Mouse (Mus musculus): ENCODE measurements around the gene Nebl. TPM values are rescaled to one million over a fixed set of nuclear protein-coding genes. Genes with fewer than 3 reads are reported as not detected.

The Nebl gene
- total RNA-seq, 2 experiments from 2014 or later, result 5.5 to 8.2 TPM

DNA sequence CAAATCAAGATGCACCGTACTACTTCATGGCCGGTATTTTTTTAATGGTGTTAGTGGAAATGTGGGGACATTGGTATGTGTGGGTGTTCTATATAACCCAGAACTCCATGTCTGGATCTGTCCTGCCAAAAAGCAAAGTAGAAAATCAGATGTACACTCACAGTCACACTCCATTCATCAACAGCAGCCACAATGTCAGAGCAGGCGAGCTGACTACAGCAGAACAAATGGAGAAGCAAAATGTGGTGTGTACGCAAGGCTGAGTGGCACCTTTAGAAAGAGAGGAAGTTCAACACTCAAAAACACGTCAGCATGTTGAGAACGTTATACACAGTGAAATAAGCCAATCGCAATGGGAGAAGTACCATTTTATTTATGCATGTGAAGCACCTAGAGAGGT, 88.5 kb downstream of the Nebl start:
- no peak for DNase-seq (ENCODE audit: low spot score in 2 of 2)

DNA sequence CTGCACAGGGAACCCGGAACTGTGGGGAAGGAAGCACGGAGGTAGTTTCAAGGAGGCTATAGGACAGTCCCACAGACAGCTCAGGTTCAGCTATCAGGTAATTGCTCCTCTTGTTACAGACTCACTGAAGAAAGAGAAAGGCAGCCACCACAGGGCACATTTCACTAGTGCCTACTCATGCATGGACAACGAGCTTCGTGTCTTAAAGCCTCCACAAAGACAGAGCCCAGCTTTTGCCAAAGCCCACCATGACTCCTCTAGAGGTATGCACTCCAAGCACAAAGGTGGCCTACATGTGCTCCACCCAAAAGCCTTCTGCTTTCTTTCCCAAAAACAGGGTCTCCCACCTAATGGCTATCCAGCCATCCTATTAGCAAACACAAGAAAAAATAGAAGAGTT, 90.4 kb downstream of the Nebl start:
- no peak for DNase-seq (ENCODE audit: low spot score in 2 of 2)

DNA sequence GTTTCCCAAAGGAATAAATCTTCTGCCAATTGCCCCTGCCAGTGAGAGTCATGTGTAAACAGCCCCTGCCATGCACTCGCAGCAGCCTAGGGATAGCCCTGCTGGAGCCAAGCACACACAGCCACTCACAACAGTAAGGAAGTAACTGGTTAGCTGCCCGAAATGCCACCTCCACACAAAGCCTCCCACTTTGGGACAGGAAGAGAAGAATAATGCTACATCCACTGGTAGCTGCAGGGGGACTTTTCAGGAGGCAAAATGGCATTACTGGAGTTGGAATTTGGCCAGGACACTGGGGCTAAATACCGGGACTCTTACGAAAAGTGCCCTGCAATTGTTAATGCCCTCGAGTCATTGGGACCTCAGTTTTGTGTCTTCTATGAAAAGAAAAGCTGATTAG, 92.6 kb downstream of the Nebl start:
- DNase-seq (ENCODE audit: low spot score in 2 of 2), result no peak

DNA sequence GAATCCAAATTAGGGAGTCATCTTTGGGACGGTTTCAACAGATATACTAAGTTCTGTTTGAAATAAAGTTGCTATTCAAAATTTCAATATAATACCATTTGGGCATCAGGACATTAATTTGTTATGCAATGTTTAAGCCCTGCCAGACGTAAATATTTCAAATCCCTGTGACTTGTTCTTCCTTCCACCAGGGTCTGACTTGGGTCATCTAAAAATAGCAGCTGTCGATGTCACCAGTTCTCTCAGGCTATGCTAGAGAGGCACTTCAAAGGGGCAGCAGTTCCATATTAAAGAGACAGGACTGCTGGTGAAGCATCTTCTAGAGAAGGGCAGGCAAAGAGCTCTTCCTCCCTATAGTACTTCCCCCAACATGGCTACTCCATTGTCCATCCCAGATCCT, 107.3 kb downstream of the Nebl start:
- no peak for DNase-seq (ENCODE audit: low spot score in 2 of 2)

DNA sequence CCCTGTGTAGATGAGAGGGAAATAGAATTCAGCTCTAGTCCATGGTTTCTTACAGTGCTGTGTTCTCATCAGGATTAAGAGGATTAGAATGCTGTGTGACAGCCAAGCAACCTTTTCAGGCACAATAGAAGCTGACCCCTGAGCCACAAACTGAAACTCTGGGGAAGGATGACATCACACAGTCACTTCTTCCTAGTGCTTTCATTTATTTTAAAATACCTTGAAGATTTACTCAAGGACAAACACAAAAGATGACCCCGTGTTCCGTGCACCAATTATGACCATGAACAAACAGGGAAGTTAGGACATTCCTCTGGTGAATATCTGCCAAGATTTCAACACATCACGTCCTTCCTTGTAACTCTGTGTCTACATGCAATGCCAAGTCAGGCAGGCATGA, 121.0 kb downstream of the Nebl start:
- DNase-seq (ENCODE audit: low spot score in 2 of 2), result no peak

DNA sequence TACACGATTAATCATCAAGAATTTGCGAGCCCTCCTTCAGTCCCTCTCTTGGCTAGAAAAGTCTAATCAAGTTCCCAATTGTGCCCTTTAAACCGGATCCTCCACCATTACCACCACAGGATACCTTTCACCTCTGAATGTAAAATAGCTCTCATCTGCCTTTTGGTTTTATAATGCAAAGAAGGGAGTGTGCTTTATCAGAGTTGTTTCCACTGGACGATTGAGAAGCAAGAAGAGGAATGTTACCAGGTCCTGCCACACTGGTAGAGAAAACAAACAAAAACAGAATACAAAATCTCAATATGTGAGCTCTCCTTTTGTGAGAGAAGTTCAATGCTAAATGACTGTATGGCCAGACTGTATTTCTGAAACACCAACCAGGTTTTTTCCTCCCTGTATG, 127.7 kb downstream of the Nebl start:
- DNase-seq (ENCODE audit: low spot score in 2 of 2), result no peak

DNA sequence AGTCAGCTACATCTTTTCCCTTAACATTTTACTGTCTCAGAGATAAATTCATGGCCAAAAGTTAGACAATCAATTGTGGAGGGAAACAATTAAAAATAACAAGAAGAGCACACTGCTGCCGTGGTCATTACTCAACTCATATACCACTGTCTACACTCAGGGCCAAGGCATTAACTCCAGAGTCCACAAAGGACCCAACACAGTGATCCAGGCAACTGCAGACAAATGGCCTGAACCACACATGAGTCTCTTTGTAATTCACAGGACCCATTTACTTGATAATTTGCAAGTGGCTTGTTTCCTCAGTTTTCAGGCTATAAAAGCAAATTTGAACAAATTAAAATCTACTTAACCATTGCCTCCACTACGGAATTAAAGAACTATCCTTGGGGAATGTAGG, 130.6 kb downstream of the Nebl start:
- DNase-seq (ENCODE audit: low spot score in 2 of 2), result no peak

DNA sequence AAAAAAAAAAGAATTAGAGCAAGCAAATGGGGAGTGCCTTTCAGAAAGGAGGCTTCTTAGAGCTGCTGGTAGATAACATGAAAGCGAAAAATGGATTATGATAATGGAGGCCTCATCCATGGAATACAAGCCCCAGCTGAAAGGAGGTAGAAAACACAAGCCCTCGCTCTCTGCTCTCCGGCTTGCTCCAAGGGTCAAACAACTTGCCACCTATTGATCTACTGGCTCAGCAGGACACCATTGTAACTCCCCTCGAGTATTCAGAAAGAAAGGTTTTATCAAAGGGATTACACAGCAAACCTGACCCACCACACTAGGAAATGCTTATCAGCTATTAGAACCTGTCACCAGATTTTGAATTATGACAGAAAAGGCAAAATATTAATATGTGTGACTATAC, 131.4 kb downstream of the Nebl start:
- DNase-seq (ENCODE audit: low spot score in 2 of 2), result no peak

DNA sequence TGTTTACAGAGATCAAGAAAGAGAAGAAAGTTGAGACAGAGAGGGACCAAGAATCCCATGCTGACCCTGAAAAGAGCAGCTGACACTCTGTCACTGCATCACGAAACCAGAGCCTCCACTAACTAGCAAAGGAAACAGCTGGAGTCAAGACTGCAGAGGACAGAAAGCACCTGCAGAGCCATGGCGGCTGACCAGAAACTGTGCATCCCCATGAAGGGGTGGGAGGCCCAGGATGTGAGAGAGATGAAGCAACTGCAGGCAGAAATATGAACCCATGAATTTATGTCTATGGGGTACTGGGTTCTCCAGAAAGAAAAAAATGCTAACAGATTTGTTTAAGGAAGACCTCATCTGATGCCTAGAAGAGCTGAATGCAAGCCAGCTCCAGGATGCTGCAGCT, 133.3 kb downstream of the Nebl start:
- no peak for DNase-seq (ENCODE audit: low spot score in 2 of 2)

DNA sequence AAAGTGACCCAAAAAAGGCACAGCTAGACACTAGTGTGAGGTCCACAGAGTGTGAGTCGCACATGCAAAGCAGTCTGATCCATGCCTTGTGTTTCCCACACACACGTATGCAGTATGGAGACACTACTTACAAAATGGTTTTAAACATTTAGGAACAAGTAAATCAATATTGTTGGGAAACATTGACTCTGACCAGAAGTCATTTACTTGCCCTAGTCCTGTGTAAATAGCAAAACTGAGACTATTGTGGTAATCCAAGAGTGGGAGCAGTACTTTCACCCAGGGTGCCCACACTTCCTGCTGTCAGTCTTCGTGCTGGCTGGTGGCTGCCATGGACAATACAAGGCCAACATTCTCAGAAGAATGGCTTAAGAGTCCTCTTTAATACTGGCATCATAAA, 141.6 kb downstream of the Nebl start:
- DNase-seq (ENCODE audit: low spot score in 2 of 2), result no peak

DNA sequence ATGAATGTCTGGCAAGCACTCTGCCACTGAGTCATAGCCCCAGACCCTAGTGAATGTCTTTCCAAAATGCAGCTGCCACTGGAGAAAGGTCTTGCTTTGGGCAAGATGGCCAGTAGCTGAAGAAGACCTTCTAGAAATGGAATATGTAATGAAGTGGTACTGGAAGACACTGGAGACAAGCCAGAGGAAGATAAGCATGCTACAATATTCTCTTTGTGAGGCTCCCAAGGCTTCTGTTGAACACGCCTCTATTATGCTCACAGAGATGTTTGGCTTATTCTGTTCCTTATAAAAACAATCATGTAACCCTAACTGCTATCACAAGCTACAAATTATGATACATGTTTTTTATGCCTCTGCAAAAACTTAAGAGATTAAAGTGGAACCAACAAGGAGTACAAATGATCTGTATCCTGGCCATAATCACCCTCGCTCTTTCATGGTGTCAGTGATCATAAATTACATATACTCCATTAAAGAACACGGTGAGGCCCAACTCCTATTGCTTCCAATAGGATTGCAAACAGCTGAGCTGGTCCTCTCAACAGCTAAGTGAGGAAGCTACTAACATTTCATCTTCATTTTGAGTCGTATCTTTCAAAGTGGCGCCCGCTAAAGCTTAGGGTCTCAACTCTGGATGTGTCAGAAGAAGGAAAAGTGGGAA, 145.8 kb downstream of the Nebl start:
- DNase-seq (ENCODE audit: low spot score in 2 of 2), result no peak

DNA sequence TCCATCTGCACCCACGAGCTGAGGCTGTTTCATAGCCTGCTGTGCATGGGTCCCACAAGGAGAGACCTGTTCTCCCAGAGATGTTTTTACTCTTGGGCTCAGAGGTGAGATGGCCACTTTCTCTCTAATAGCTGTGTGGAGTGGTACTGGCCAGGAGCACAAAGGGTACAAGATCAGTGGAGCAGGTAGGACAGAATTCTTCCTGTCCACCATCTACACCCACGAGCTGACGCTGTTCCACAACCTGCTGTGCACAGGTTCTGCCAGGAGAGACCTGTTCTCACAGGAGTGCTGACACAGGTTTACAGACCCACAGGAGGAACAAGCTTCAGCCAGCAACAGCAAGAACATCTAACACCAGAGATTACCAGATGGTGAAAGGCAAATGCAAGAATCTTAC, 155.6 kb downstream of the Nebl start:
- DNase-seq (ENCODE audit: low spot score in 2 of 2), result no peak

DNA sequence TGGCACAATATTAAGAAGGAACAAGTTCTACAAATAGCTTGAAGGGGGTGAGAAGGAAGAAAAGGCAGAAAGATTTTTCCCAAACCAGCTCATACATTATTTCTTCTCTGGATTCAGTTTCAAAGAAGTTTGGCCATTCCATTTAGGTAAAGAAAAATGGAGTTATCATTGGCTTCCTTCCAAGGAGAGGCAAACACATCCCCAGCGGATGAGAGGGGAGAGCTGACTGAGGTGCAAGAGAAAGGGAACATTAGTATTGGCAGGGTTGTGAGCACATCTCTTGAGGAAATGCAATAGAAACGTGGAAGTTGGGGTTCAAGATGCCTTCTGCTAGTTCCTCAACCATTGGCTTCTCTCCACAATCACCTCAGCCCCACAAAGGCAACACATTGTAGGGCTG, 159.5 kb downstream of the Nebl start:
- DNase-seq (ENCODE audit: low spot score in 2 of 2), result no peak

DNA sequence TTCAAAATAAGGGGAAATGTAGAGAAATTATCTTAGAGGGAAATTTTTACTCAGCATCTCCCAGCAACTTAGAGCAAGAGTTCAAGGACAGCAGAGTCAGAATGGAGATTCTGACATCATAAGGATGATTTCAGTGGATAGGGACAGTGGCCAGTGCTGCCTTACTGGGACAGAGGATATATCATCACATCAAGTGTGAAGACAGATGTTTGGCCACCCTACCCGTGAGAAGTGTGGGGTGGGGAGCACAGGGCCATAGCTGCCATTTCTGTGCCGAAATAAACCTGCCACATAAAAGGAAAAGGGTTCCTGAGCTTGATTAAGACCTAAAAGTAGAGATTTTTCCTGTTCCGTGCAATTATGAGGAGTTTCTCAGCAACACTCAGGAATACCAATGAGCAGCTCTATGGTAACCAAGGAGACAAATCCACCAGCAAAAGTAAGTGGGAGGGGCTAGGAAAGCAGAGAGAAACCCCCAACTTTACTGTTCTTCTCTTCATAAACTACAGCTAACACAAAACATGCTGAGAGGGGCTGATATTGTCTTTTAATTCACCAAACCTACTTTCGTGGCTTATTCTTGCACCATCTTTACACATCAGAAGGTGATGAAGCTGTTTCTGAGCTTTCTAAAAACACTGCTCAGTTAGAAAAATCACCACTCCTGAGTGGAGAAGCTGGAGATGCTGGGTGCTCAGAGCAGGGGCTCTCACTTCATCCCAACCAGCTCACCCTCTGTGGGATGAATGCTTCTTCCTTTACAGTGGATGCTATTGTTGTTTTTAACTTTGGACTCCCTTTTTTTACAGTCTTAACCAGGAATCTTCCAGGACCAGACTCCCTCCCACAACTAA, 172.1 kb downstream of the Nebl start:
- DNase-seq (ENCODE audit: low spot score in 2 of 2), result no peak

DNA sequence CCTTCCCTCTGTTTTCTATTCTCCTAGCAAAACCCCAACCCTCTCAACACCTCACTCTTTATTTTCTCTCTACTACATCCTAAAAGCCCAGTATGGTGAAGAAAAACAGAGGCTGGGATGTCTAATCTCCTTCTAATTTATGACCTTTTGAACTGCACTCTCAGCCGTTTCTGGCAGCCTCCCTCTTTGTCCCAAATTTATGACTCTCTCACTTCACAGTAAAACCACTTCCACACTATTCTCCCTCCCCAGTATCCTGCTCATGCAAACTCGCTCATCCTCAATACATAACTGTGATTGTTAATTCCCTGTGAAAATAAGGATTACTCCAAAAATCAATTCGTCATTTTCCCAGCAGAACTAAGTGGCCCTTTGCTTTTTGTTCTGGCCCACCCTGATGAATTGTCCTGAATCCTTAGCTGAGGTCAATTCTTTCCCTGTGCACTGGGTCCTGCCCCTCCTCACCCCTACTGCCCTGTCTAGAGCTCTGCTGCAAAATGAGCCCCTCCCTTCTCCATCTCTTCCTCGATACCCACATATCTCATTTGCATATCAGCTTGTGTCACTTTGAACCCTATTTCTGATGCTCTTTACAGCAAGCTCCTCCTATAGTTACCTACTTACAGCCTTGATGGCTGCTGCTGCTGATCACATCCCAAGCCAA, 181.2 kb downstream of the Nebl start:
- DNase-seq (ENCODE audit: low spot score in 2 of 2), result no peak

DNA sequence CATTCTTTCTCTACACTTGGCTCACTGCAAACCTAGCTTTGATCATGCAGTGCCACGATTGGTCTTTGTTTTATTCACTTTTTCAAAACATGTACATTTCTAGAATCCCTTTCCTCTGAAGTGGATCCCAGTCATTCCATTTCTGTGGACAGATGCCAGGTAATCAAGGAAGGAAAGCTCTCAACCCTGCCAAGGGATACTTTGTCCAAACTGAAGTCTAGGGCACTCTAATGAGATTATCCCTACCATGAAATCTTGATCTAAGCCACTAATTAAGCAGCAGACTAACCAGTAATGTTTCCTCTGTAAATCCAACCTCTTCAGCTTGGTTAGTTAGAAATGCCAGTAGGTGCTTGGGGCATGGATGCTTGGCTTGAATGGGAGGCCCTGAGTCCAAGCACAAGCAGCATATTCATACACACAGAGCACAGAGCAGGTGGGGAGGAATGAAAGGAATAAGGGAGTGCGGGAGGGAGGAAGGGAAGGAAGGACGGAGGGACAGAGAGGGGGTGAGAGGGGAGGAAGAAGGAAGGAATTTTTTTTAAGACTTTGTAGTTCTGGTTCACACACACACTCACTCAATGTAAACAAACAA, 184.8 kb downstream of the Nebl start:
- DNase-seq (ENCODE audit: low spot score in 2 of 2), result no peak

DNA sequence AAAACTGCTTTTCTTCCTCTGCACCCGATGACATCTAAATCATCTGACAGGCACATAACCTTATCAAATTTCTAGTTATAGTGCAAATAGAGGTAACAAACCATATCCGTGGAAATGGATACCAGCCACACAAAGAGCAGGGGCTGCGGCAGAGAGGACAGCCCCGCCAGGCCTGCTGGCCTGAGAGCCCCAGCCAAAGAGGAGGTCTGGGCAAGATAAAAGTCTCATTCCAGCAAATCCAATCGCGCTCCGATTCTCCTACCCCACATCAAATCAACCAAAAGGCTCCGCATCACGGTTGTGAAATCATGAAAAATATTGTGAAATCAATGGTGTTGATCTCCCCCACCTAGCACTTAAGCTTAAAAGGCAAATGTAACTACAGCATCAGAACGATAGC, 191.5 kb downstream of the Nebl start:
- no peak for DNase-seq (ENCODE audit: low spot score in 2 of 2)

DNA sequence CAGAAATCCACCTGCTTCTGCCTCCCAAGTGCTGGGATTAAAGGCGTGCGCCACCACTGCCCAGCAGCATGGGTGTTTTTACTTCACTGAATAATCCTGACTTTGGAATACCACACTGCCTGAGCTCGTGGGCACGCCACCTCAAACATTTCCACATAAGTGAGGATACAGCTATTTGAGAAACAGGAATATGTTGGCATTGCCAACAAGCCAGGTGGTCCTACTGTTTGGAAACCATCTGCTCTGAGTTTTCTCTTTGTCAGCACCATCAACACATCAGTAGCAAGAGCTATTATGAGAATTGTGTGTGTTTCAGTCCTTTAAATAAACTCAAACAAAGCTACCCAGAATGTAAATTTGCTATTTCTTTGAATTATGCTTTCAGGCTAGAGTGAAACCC, 192.8 kb downstream of the Nebl start:
- DNase-seq (ENCODE audit: low spot score in 2 of 2), result no peak

DNA sequence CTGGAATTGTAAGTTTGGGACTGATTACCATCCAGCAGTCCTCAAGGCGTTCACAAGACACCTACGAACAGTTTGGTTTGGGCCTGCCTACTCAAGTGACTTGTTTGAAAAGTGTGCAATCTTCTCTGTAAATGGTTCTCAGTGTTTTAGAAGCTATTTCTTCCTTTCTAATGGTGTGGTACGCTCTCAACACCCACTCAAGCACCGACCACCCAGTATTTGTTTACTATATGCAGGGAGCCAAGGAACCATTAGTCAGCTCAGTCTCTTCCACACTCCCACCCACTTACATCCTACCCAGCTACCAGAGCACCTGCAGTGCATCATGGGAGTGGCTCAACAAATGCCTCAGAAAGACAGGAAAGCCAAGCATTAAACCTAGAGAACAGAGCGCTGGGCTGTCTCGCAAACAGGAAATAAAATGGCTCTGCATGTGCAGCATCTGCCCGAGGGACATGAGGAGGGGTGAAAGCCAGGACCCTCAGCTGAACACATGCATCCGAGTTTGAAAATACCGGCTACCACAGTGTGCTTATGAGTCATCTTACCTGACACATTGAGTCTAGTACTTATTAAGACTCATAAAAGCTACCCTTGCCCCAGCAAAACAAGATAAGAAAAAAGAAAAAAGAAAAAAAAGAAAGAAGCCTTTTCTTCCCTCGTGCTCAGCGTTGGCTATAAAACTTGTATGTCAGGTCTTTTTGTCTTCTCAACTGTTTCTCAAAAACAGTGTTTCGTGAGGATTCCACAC, 199.7 kb downstream of the Nebl start:
- DNase-seq (ENCODE audit: low spot score in 2 of 2), result no peak

DNA sequence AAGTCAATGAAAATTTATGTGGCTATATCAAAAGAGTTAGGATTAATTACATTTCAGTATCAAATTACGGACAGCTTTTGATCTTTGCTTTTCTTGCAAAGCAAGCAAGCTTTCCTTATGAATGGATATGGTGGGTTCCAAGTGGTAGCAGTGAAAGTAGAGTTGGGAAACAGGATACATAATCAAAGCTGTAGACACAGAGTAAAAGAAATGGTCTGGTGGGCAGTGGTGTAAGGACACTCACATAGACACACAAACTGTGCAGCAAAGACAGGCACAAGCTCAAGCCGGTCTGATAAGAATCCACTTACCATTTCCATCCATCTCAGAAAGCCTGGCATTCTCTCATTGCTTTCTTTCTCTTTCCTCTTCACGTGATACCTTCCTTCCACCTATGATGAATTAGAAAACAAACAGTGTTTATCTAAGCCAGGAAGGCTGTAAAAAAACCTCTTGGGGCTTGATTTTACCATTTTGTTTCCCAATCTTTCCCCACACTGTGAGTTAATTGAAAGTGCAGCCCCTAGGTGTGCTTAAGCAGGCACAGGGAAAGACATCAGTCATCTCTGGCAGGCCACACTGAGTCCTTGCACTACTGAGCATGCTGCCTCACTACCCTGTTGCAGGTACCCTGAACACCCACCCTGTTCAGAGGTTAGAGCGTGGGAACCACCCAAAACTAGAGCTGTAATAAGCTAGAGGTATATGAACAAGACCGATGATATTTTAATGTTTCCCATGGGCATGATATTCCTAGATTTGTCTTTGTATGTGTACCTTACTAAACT, 205.3 kb downstream of the Nebl start:
- DNase-seq (ENCODE audit: low spot score in 2 of 2), result no peak
